In the genomic region with DNA sequence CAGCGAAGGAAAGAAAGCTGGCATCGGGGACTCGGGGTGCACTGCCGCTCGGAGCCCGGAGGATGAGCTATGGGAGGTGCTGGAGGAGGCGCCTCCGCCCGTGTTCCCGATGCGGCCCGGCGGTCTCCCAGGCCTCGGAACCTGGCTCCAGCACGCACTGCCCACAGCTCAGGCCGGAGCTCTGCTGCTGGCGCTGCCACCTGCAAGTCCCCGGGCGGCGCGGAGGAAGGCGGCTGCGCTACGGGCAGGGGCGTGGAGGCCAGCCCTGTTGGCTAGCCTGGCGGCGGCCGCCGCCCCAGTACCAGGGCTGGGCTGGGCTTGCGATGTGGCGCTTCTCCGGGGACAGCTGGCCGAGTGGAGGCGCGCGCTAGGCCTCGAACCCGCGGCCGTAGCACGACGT, we compare ENCODE assay signal across 13 mouse cellular contexts. TPM values are rescaled to one million over a fixed set of nuclear protein-coding genes. Genes with fewer than 3 reads are reported as not detected.
A peak's percentile ranks its signal among the peaks of the same experiment; 100 is the strongest.
DNase-seq lines count a peak whose midpoint lies in the region; ATAC-seq lines count a peak whose summit lies in the region.
"Had no signal": no experiment of that assay in that cellular context is flagged by ENCODE, and none has a peak within 500 bp of the region (broad histone marks: within the 10 kb centered on the region; RNA-seq: fewer than 3 reads in every experiment).

No protein-coding gene starts in this region.

- ATAC-seq in kidney, embryonic 16.5 days (ENCODE audit: low FRiP score, low TSS enrichment) = no peak
- no peak for ATAC-seq in embryonic facial prominence, embryonic 12.5 days (ENCODE audit: insufficient number of reproducible peaks, insufficient read depth, low FRiP score, low TSS enrichment)
- no peak for ATAC-seq in hindbrain, embryonic 11.5 days (ENCODE audit: low FRiP score)
- ATAC-seq in midbrain, embryonic 13.5 days = no peak

- no peaks in the 10 kb centered on the region for H3K27me3 ChIP-seq in kidney, embryonic 16.5 days (ENCODE audit: insufficient read depth, low read length)
- peaks cover 12% of the 10 kb centered on the region for H3K27me3 ChIP-seq in embryonic facial prominence, embryonic 12.5 days
- peaks cover 10% of the 10 kb centered on the region for H3K27me3 ChIP-seq in hindbrain, embryonic 11.5 days (ENCODE audit: control insufficient read depth, insufficient read depth, low read length)
- peaks cover 11% of the 10 kb centered on the region for H3K27me3 ChIP-seq in midbrain, embryonic 13.5 days
- H3K27me3 ChIP-seq: CH12.LX had no signal

- no peak overlapping the region for H3K27ac ChIP-seq in kidney, embryonic 16.5 days (ENCODE audit: low read length)
- no peak overlapping the region for H3K27ac ChIP-seq in embryonic facial prominence, embryonic 12.5 days
- H3K27ac ChIP-seq in hindbrain, embryonic 11.5 days (ENCODE audit: low read depth, low read length) = no peak overlapping the region
- no peak overlapping the region for H3K27ac ChIP-seq in midbrain, embryonic 13.5 days

- H3K4me1 ChIP-seq in kidney, embryonic 16.5 days (ENCODE audit: insufficient read depth, low read length) = peaks cover 43% of the 10 kb centered on the region
- peaks cover 30% of the 10 kb centered on the region for H3K4me1 ChIP-seq in embryonic facial prominence, embryonic 12.5 days
- H3K4me1 ChIP-seq in hindbrain, embryonic 11.5 days (replicated peaks; ENCODE audit: control insufficient read depth, insufficient read depth, low read length) = peaks cover 6% of the 10 kb centered on the region; the same call in 1 of the 2 replicates
- peaks cover 53% of the 10 kb centered on the region for H3K4me1 ChIP-seq in midbrain, embryonic 13.5 days (replicated peaks)

- H3K36me3 ChIP-seq in kidney, embryonic 16.5 days (ENCODE audit: insufficient read depth, low read length) = peaks cover 23% of the 10 kb centered on the region
- peaks cover 34% of the 10 kb centered on the region for H3K36me3 ChIP-seq in embryonic facial prominence, embryonic 12.5 days
- H3K36me3 ChIP-seq in hindbrain, embryonic 11.5 days (ENCODE audit: control insufficient read depth, insufficient read depth, low read length) = 0 out of 2 replicates have a peak, but pooled peaks cover 3% of the 10 kb centered on the region
- peaks cover 39% of the 10 kb centered on the region for H3K36me3 ChIP-seq in midbrain, embryonic 13.5 days

- 35% methylated on average over 38 of the region's 42 CpGs for WGBS in kidney, embryonic 16.5 days
- WGBS in embryonic facial prominence, embryonic 12.5 days = 25% methylated on average over 42 of the region's 42 CpGs
- 17% methylated on average over 39 of the region's 42 CpGs for WGBS in hindbrain, embryonic 11.5 days
- WGBS in midbrain, embryonic 13.5 days = 26% methylated on average over 36 of the region's 42 CpGs

- no peak overlapping the region for H3K9ac ChIP-seq in kidney, embryonic 16.5 days (replicated peaks; ENCODE audit: low read length)
- H3K9ac ChIP-seq in embryonic facial prominence, embryonic 12.5 days = peak overlapping the region; percentile 30
- no peak overlapping the region for H3K9ac ChIP-seq in hindbrain, embryonic 11.5 days (ENCODE audit: low read depth, low read length)
- peak overlapping the region; percentile 59 for H3K9ac ChIP-seq in midbrain, embryonic 13.5 days (replicated peaks)

- DNase-seq in kidney, adult 8-10 months = no peak
- DNase-seq in hindbrain, embryonic 11.5 days (ENCODE audit: low spot score) = peak; percentile 31
- DNase-seq in lung, postnatal 25 days (ENCODE audit: low spot score) = no peak
- no peak for DNase-seq in layer of hippocampus, postnatal 36 days
- DNase-seq in spleen, postnatal 14 days (ENCODE audit: low spot score in 2 of 2) = no peak
- DNase-seq: thymus, postnatal 14 days had no signal

- H3K9me3 ChIP-seq in kidney, embryonic 16.5 days (ENCODE audit: low read length) = no peaks in the 10 kb centered on the region
- 0 out of 2 replicates have a peak, but pooled peaks cover 2% of the 10 kb centered on the region for H3K9me3 ChIP-seq in embryonic facial prominence, embryonic 12.5 days
- H3K9me3 ChIP-seq in hindbrain, embryonic 11.5 days (ENCODE audit: control insufficient read depth, low read length) = no peaks in the 10 kb centered on the region
- no peaks in the 10 kb centered on the region for H3K9me3 ChIP-seq in midbrain, embryonic 13.5 days

- no peak overlapping the region for H3K4me3 ChIP-seq in kidney, embryonic 16.5 days (ENCODE audit: low read length)
- H3K4me3 ChIP-seq in embryonic facial prominence, embryonic 12.5 days = no peak overlapping the region
- no peak overlapping the region for H3K4me3 ChIP-seq in hindbrain, embryonic 11.5 days (ENCODE audit: low read depth, low read length)
- peak overlapping the region; percentile 14 for H3K4me3 ChIP-seq in midbrain, embryonic 13.5 days (replicated peaks)

- peak overlapping the region; percentile 28 for H3K4me2 ChIP-seq in kidney, embryonic 16.5 days (replicated peaks; ENCODE audit: low read depth, low read length)
- H3K4me2 ChIP-seq in embryonic facial prominence, embryonic 12.5 days (replicated peaks) = peak overlapping the region; percentile 26; the same call in 1 of the 2 replicates
- no peak overlapping the region; the same call in 1 of the 2 replicates for H3K4me2 ChIP-seq in hindbrain, embryonic 11.5 days (replicated peaks; ENCODE audit: low read depth, low read length)
- H3K4me2 ChIP-seq in midbrain, embryonic 13.5 days (replicated peaks) = peak overlapping the region; percentile 42

RNA-seq across cellular contexts. Expression of a gene that starts 3.3 kb away (rescaled TPM):
- 7.2 and 7.8 TPM in 2 replicates for polyA plus RNA-seq in kidney, embryonic 16.5 days (2015; fragmentation: Nextera tagmentation; extraction: Ambion mirVana)
- polyA plus RNA-seq in embryonic facial prominence, embryonic 12.5 days (2016; fragmentation: Nextera tagmentation; extraction: Ambion mirVana) = 17.6 and 18.0 TPM in 2 replicates
- 12.8 and 14.2 TPM in 2 replicates for polyA plus RNA-seq in hindbrain, embryonic 11.5 days (2014; fragmentation: Nextera tagmentation; extraction: Ambion mirVana)
- 20.3 and 25.3 TPM in 2 replicates for polyA plus RNA-seq in midbrain, embryonic 13.5 days (2015; fragmentation: Nextera tagmentation; extraction: Ambion mirVana)
- total RNA-seq in layer of hippocampus, postnatal 36 days (2021) = 10 to 100 TPM; 67.7 to 69.6 TPM

RNA-seq across cellular contexts. Expression of a gene that starts 12.1 kb away (rescaled TPM):
- polyA plus RNA-seq in kidney, embryonic 16.5 days (2015; fragmentation: Nextera tagmentation; extraction: Ambion mirVana) = 0.64 and 1.0 TPM in 2 replicates
- polyA plus RNA-seq in embryonic facial prominence, embryonic 12.5 days (2016; fragmentation: Nextera tagmentation; extraction: Ambion mirVana) = not detected in 2 replicates
- polyA plus RNA-seq in hindbrain, embryonic 11.5 days (2014; fragmentation: Nextera tagmentation; extraction: Ambion mirVana) = 0.28 TPM in 1 of 2 replicates, not detected in the other
- not detected in 2 replicates for polyA plus RNA-seq in midbrain, embryonic 13.5 days (2015; fragmentation: Nextera tagmentation; extraction: Ambion mirVana)
- total RNA-seq in layer of hippocampus, postnatal 36 days (2021) = not detected
- total RNA-seq: hematopoietic stem cell, adult 5-6 weeks had no signal
- polyA plus RNA-seq: liver, embryonic 16.5 days had no signal

RNA-seq across cellular contexts. Expression of a gene that starts 12.3 kb away (rescaled TPM):
- polyA plus RNA-seq in kidney, embryonic 16.5 days (2015; fragmentation: Nextera tagmentation; extraction: Ambion mirVana) = 159 and 164 TPM in 2 replicates
- polyA plus RNA-seq in embryonic facial prominence, embryonic 12.5 days (2016; fragmentation: Nextera tagmentation; extraction: Ambion mirVana) = 117 and 124 TPM in 2 replicates
- polyA plus RNA-seq in hindbrain, embryonic 11.5 days (2014; fragmentation: Nextera tagmentation; extraction: Ambion mirVana) = 78.0 and 94.5 TPM in 2 replicates
- 65.8 and 71.4 TPM in 2 replicates for polyA plus RNA-seq in midbrain, embryonic 13.5 days (2015; fragmentation: Nextera tagmentation; extraction: Ambion mirVana)
- total RNA-seq in layer of hippocampus, postnatal 36 days (2021) = 10 to 100 TPM; 34.2 to 37.7 TPM

RNA-seq across cellular contexts. Expression of a gene that starts 21.6 kb away (rescaled TPM):
- 0.42 and 0.80 TPM in 2 replicates for polyA plus RNA-seq in kidney, embryonic 16.5 days (2015; fragmentation: Nextera tagmentation; extraction: Ambion mirVana)
- 1.3 and 1.4 TPM in 2 replicates for polyA plus RNA-seq in embryonic facial prominence, embryonic 12.5 days (2016; fragmentation: Nextera tagmentation; extraction: Ambion mirVana)
- polyA plus RNA-seq in hindbrain, embryonic 11.5 days (2014; fragmentation: Nextera tagmentation; extraction: Ambion mirVana) = 0.59 and 0.90 TPM in 2 replicates
- polyA plus RNA-seq in midbrain, embryonic 13.5 days (2015; fragmentation: Nextera tagmentation; extraction: Ambion mirVana) = 1.2 and 1.9 TPM in 2 replicates
- not detected for total RNA-seq in layer of hippocampus, postnatal 36 days (2021)
- total RNA-seq: hematopoietic stem cell, adult 5-6 weeks; layer of hippocampus, adult 8-10 months had no signal
- polyA plus RNA-seq: liver, embryonic 16.5 days had no signal

RNA-seq across cellular contexts. Expression of a gene that starts 27.0 kb away (rescaled TPM):
- 60.5 and 67.6 TPM in 2 replicates for polyA plus RNA-seq in kidney, embryonic 16.5 days (2015; fragmentation: Nextera tagmentation; extraction: Ambion mirVana)
- 100 and 113 TPM in 2 replicates for polyA plus RNA-seq in embryonic facial prominence, embryonic 12.5 days (2016; fragmentation: Nextera tagmentation; extraction: Ambion mirVana)
- polyA plus RNA-seq in hindbrain, embryonic 11.5 days (2014; fragmentation: Nextera tagmentation; extraction: Ambion mirVana) = 82.4 and 87.7 TPM in 2 replicates
- 234 and 261 TPM in 2 replicates for polyA plus RNA-seq in midbrain, embryonic 13.5 days (2015; fragmentation: Nextera tagmentation; extraction: Ambion mirVana)
- 10 to 100 TPM; 36.2 to 42.1 TPM for total RNA-seq in layer of hippocampus, postnatal 36 days (2021)

Comparison
In these comparisons a context has a peak if more than half of its experiments do, and no peak if none do; other contexts are left out.
1. H3K9ac ChIP-seq: peak in embryonic facial prominence, embryonic 12.5 days (single experiment) and midbrain, embryonic 13.5 days (single experiment); none in kidney, embryonic 16.5 days (single experiment) and hindbrain, embryonic 11.5 days (single experiment).